Mouse (Mus musculus): ENCODE data around the gene Fez2. TPM values are rescaled to one million over a fixed set of nuclear protein-coding genes. Genes with fewer than 3 reads are reported as not detected.

Fez2 gene
- 10 to 100 TPM; 22.9 to 47.9 TPM for polyA plus RNA-seq (2012; fragmentation: generic; extraction: Trizol)

DNA sequence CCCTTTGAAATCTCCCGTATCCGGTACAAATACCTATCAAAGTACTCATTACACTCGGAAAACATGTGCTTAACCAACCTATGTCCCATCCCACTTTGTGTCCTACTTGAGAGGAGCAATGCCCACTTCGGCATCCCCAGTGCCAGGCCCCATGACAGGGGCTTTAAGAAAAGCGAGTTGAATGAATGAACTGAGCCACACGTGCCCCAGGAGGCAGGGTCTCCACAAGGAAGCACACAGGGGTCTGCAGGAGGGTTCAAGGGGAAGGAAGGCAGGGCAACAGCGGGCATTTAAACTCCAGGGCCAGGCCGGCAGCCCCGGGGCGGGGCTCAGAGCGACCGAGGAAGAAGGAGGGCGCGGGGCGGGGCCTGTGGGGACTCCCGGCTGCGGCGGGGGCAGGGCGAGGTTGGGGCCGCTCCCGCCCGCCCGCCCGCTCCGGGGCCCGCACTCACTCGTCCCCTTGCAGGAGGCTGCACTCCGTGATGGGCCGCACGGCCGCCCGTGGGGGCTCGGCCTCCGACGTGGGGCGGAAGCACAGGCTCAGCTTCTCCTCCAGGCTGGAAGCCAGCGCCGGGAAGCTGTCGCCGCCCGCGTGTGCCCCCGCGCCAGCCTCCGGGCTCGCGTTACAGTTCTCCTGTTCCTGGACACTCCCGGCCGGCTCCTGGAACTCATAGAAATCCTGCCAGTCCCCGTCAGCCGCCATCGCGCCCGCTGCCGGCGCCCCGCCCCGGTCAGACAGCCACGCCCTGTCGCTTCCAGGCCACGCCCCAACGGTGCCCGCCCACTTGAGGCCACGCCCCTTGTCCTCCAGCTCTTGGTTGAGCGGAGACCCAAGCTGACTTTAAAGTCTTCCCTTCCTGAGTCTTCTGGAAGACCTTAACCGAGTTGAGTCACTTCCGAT is at the start of gene Fez2:
Fez2 (minus strand) TSS at position 772 of the 901 bp plus-strand sequence.

Other genes with a start within 250 kb of the Fez2 start
- 1 to 10 TPM; 1.9 to 8.3 TPM for gene Crim1, start 217.9 kb downstream of the Fez2 start, polyA plus RNA-seq (2012; fragmentation: generic; extraction: Trizol)
- gene Vit, start 89.9 kb upstream of the Fez2 start, polyA plus RNA-seq (2012; fragmentation: generic; extraction: Trizol) = under 1 TPM in 1 of 2 experiments, not detected in 1; 0.18 TPM